Mouse (Mus musculus) midbrain, embryonic 14.5 days (tissue): Measurements from ENCODE around the gene Celf5. TPM values are rescaled to one million over a fixed set of nuclear protein-coding genes. Genes with fewer than 3 reads are reported as not detected.
"Not testable (repeated sequence)": the region's sequence is repeated elsewhere in the genome, so short reads cannot be mapped to it uniquely, and the experiment has no call there.

Experiments
- ATAC-seq: fragments of 200-750 bp; cut with Nextera tagmentation; 2 replicates; pipeline ENCODE4 v1.8.0; 2017; ENCODE audit warnings: moderate number of reproducible peaks, moderate library complexity; ENCODE audit not compliant: low FRiP score, low TSS enrichment
- DNase-seq: peaks from one replicate; pipeline ENCODE4 v3.0.0-alpha.2; 2015
- H3K27ac ChIP-seq: fragments of 300-500 bp; sonication (generic); replicated peaks from 2 replicates; pipeline ENCODE4 v1.5.1; 2014; ENCODE audit warnings: mild to moderate bottlenecking, low read depth, low read length, moderate library complexity
- H3K27me3 ChIP-seq: fragments of 300-500 bp; sonication (generic); 2 replicates; pipeline ENCODE4 v1.6.1; 2014; ENCODE audit warnings: low read length, control low read depth, mixed read lengths; ENCODE audit not compliant: control insufficient read depth, insufficient read depth
- H3K36me3 ChIP-seq: fragments of 300-500 bp; sonication (generic); 2 replicates; pipeline ENCODE4 v1.6.1; 2014; ENCODE audit warnings: low read length, control low read depth; ENCODE audit not compliant: control insufficient read depth, insufficient read depth
- H3K4me1 ChIP-seq: fragments of 300-500 bp; sonication (generic); 2 replicates; pipeline ENCODE4 v1.6.1; 2014; ENCODE audit warnings: mild to moderate bottlenecking, antibody characterized with exemption, low read length, control low read depth; ENCODE audit not compliant: control insufficient read depth, insufficient read depth
- H3K4me2 ChIP-seq: fragments of 300-500 bp; sonication (generic); 2 replicates; pipeline ENCODE4 v1.6.1; 2014; ENCODE audit warnings: mild to moderate bottlenecking, low read length, moderate library complexity
- H3K4me3 ChIP-seq: fragments of 300-500 bp; sonication (generic); replicated peaks from 2 replicates; pipeline ENCODE4 v1.5.1; 2014; ENCODE audit warnings: low read depth, low read length
- H3K9ac ChIP-seq: fragments of 300-500 bp; sonication (generic); replicated peaks from 2 replicates; pipeline ENCODE4 v1.6.1; 2014; ENCODE audit warnings: mild to moderate bottlenecking, low read length, moderate library complexity
- H3K9me3 ChIP-seq: fragments of 300-500 bp; sonication (generic); 2 replicates; pipeline ENCODE4 v1.6.1; 2016; ENCODE audit warnings: low read length, control low read depth, mixed read lengths; ENCODE audit not compliant: control insufficient read depth
- WGBS: fragments of 180-500 bp; shearing (Covaris S2); extraction: QIAGEN DNeasy Blood & Tissue Kit; methylation state at CpG from one replicate; pipeline ENCODE4 v1.1.7; 2014; 5-methylcytosine and 5-hydroxymethylcytosine counted together
- polyA plus RNA-seq: library from polyadenylated mRNA; unstranded; fragments of >200 nt; fragmentation: Nextera tagmentation; extraction: Ambion mirVana; gene quantifications from 2 replicates; pipeline ENCODE4 v1.2.1, GENCODE M21; 2014

Gene Celf5
- polyA plus RNA-seq, 1 experiment from 2014 or later = 61.3 TPM

- WGBS = 36% methylated on average over 2 of the region's 2 CpGs
Measured at GRCm38 (mm10) chr10:81445516-81445915, 37.0 kb downstream of the Celf5 start.

GRCm38 (mm10) chr10:81441019-81441418 is 41.5 kb downstream of the Celf5 start:
- ATAC-seq = no peak
- H3K9me3 ChIP-seq = no peaks in the 10 kb centered on the region
- no peaks in the 10 kb centered on the region for H3K4me1 ChIP-seq
- no peak overlapping the region for H3K27ac ChIP-seq
- H3K4me2 ChIP-seq = no peak overlapping the region
- DNase-seq = peak; percentile 25
- no peak overlapping the region for H3K9ac ChIP-seq
- no peak overlapping the region for H3K4me3 ChIP-seq
- H3K27me3 ChIP-seq = no peaks in the 10 kb centered on the region
- H3K36me3 ChIP-seq = no peaks in the 10 kb centered on the region

More at GRCm38 (mm10) chr10:81445516-81445915, 37.0 kb downstream of the Celf5 start:
- H3K36me3 ChIP-seq, H3K4me2 ChIP-seq, H3K4me3 ChIP-seq, DNase-seq, H3K27me3 ChIP-seq, ATAC-seq, H3K4me1 ChIP-seq, H3K27ac ChIP-seq, H3K9ac ChIP-seq, H3K9me3 ChIP-seq: not testable (repeated sequence)

GRCm38 (mm10) chr10:81435436-81435835 is 47.1 kb downstream of the Celf5 start:
- Histone ChIP-seq H3K4me2 (no peak overlapping the region), H3K9me3 (no peaks in the 10 kb centered on the region), H3K27me3 (no peaks in the 10 kb centered on the region), H3K4me1 (0 out of 2 replicates have a peak, but pooled peaks cover 3% of the 10 kb centered on the region), H3K27ac (no peak overlapping the region), H3K36me3 (no peaks in the 10 kb centered on the region), H3K9ac (no peak overlapping the region), H3K4me3 (no peak overlapping the region)
- DNase-seq = peak; percentile 72
- ATAC-seq = no peak
- 68% methylated on average over 3 of the region's 3 CpGs for WGBS

- peak; percentile 0 for DNase-seq
- H3K27me3 ChIP-seq = no peaks in the 10 kb centered on the region
- H3K4me1 ChIP-seq = peaks cover 6% of the 10 kb centered on the region; the same call in 1 of the 2 replicates
- no peak overlapping the region for H3K9ac ChIP-seq
- H3K4me3 ChIP-seq = no peak overlapping the region
- H3K9me3 ChIP-seq = no peaks in the 10 kb centered on the region
- H3K4me2 ChIP-seq = no peak overlapping the region
- no peak overlapping the region for H3K27ac ChIP-seq
- 72% methylated on average over 15 of the region's 15 CpGs for WGBS
- no peaks in the 10 kb centered on the region for H3K36me3 ChIP-seq
- no peak for ATAC-seq
Measured at GRCm38 (mm10) chr10:81434361-81435263, 47.9 kb downstream of the Celf5 start.

GRCm38 (mm10) chr10:81433541-81434289 is 48.8 kb downstream of the Celf5 start:
- Histone ChIP-seq H3K27me3 (no peaks in the 10 kb centered on the region; the same call in 1 of the 2 replicates), H3K9ac (no peak overlapping the region), H3K36me3 (no peaks in the 10 kb centered on the region), H3K9me3 (no peaks in the 10 kb centered on the region), H3K4me3 (no peak overlapping the region), H3K4me1 (peaks cover 8% of the 10 kb centered on the region; the same call in 1 of the 2 replicates), H3K27ac (no peak overlapping the region), H3K4me2 (peak overlapping the region; percentile 52)
- ATAC-seq (no peak), DNase-seq (peak; percentile 3)
- 80% methylated on average over 26 of the region's 26 CpGs for WGBS

GRCm38 (mm10) chr10:81432868-81433262 is 49.6 kb downstream of the Celf5 start:
- Histone ChIP-seq H3K4me1 (peaks cover 8% of the 10 kb centered on the region; the same call in 1 of the 2 replicates), H3K9ac (no peak overlapping the region; the same call in 1 of the 2 replicates), H3K36me3 (no peaks in the 10 kb centered on the region), H3K27ac (no peak overlapping the region), H3K4me3 (peak overlapping the region; percentile 20; the same call in 1 of the 2 replicates), H3K27me3 (peaks cover 7% of the 10 kb centered on the region; the same call in 1 of the 2 replicates), H3K9me3 (no peaks in the 10 kb centered on the region), H3K4me2 (peak overlapping the region; percentile 52)
- DNase-seq (peak; percentile 97), ATAC-seq (peak; percentile 87)
- WGBS = 4% methylated on average over 17 of the region's 17 CpGs

- H3K27ac ChIP-seq = no peak overlapping the region
- peaks cover 12% of the 10 kb centered on the region; the same call in 1 of the 2 replicates for H3K27me3 ChIP-seq
- peaks cover 8% of the 10 kb centered on the region; the same call in 1 of the 2 replicates for H3K4me1 ChIP-seq
- 66% methylated on average over 21 of the region's 21 CpGs for WGBS
- no peaks in the 10 kb centered on the region for H3K36me3 ChIP-seq
- no peaks in the 10 kb centered on the region for H3K9me3 ChIP-seq
- DNase-seq (peak; percentile 11), ATAC-seq (peak; percentile 16)
- no peak overlapping the region for H3K4me3 ChIP-seq
- peak overlapping the region; percentile 52 for H3K4me2 ChIP-seq
- no peak overlapping the region for H3K9ac ChIP-seq
Measured at GRCm38 (mm10) chr10:81432169-81432867, 50.2 kb downstream of the Celf5 start.

GRCm38 (mm10) chr10:81431526-81432168 is 50.9 kb downstream of the Celf5 start:
- peak overlapping the region; percentile 90 for H3K4me2 ChIP-seq
- H3K9ac ChIP-seq = no peak overlapping the region; the same call in 1 of the 2 replicates
- H3K4me1 ChIP-seq = peaks cover 12% of the 10 kb centered on the region
- ATAC-seq (no peak), DNase-seq (peak; percentile 65)
- H3K9me3 ChIP-seq = no peaks in the 10 kb centered on the region
- peak overlapping the region; percentile 82 for H3K4me3 ChIP-seq
- no peak overlapping the region for H3K27ac ChIP-seq
- WGBS = 15% methylated on average over 15 of the region's 15 CpGs
- H3K36me3 ChIP-seq = no peaks in the 10 kb centered on the region
- peaks cover 13% of the 10 kb centered on the region; the same call in 1 of the 2 replicates for H3K27me3 ChIP-seq
